Mouse (Mus musculus): ENCODE results near the gene Gckr. TPM values are rescaled to one million over a fixed set of nuclear protein-coding genes. Genes with fewer than 3 reads are reported as not detected.

Gckr gene
- polyA plus RNA-seq, 1 experiment, result not detected

DNA sequence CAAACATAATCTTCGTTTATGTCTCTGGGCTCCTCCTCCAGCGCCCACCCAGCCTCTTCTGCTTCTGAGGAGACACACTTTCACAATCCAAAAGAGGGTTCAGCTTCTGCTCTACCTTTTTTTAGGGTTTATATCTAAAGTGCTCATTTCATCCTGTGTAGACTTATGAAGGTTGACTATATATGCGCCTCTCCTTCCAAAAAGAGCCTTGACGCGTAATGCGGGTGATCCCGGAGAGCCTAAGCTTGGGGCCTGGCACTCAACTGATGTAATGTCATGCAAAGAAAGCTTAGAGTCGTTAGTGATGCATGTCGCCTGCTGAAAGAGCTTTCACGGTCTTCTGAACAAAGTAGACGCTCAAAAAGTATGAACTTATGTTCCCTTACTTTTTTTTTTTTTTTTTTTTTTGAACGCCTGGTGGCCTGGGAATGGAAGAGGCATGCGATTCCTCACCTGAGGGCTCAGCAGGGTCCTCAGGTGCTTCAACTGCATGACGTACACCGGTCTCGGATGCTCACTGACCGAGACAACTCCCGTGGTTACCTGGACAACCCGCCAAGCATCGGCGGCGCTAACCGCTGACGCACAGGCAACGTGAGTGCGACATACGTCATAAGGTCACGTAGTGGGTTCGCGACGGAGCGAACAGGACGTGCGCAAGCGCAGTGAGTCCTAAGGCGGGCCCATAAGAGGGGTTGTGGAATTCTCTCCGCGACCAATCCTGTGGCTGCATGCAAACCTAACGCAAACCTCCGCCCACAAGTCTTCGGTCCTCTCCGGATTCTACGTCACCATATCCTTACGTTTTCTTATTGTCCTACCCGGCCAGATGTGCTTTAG lies 6.5 kb upstream of the Gckr start, which contains the start of gene Ift172:
Ift172 (minus strand) TSS at position 596 of the 840 bp plus-strand sequence.
- Histone ChIP-seq H3K4me3 (replicated peaks) (peak within 1 kb of the TSS; percentile 97), H3K36me3 (replicated peaks; ENCODE audit: low read length) (peaks cover 12% of the 10 kb centered on the region), H3K4me1 (peaks cover 47% of the 10 kb centered on the region), H3K9me3 (no peaks in the 10 kb centered on the region), H3K27me3 (replicated peaks) (peaks cover 30% of the 10 kb centered on the region)
- no peak for TF ChIP-seq FLI1 (IDR thresholded peaks at IDR 0.05; ENCODE audit: low read length)
- no peak for TF ChIP-seq GATA1 (IDR thresholded peaks at IDR 0.05; ENCODE audit: borderline replicate concordance, low read length)

DNA sequence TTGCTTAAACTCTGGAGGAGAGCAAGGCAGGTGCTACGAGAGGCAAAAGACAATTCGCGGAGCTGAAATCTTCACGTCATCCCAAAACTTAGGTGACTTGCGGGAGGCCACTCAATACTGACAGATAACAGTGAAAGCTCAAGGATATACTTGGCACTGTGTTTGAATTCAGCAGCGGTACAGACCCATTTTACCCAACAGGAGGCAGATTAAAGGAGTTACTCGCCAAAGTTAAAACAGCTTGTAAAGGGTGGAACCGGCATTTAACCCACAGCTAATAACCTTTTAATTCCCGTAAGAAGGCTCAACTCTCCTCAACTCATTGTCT lies 5.9 kb upstream of the Gckr start:
- Histone ChIP-seq H3K4me3 (replicated peaks) (peak overlapping the region; percentile 97), H3K36me3 (replicated peaks; ENCODE audit: low read length) (peaks cover 6% of the 10 kb centered on the region), H3K4me1 (peaks cover 51% of the 10 kb centered on the region), H3K9me3 (no peaks in the 10 kb centered on the region), H3K27me3 (replicated peaks) (peaks cover 35% of the 10 kb centered on the region)
- TF ChIP-seq GATA1 (IDR thresholded peaks at IDR 0.05; ENCODE audit: borderline replicate concordance, low read length) (no peak), FLI1 (IDR thresholded peaks at IDR 0.05; ENCODE audit: low read length) (no peak)

DNA sequence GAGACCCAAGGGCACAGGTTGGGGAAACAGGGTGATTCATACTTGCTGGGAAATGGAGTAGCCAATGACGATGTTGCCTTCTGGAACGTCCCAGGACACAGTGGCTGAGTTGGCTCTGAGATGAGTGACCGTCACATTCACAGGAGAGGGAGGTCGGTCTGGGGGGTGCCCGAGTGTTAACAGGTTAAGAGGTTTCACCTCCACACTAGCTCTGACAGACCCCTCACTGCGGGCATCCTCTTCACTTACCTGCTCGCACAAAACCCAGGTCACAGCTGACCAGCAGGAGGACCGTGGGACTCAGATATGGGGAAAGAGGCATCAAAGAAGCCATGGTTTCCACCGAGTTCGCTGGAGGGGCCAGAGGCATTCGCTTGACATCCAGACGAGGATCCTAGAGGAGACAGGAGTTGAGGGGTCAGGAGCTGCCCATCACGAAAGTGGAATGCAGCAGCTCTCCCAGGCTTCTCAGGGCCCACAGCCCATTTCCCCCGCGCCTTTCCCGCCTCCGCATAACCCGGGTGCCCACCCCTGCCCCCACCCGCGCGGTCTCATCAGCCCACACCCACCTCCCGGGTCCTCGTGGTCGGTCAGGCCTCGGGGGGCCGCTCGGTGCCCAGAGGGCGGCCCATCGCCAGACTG lies 2.2 kb upstream of the Gckr start:
- Histone ChIP-seq H3K9me3 (no peaks in the 10 kb centered on the region), H3K27me3 (replicated peaks) (peaks cover 64% of the 10 kb centered on the region), H3K4me3 (replicated peaks) (peak overlapping the region; percentile 90), H3K4me1 (peaks cover 30% of the 10 kb centered on the region), H3K36me3 (replicated peaks; ENCODE audit: low read length) (no peaks in the 10 kb centered on the region)
- TF ChIP-seq FLI1 (IDR thresholded peaks at IDR 0.05; ENCODE audit: low read length), result no peak
- no peak for TF ChIP-seq GATA1 (IDR thresholded peaks at IDR 0.05; ENCODE audit: borderline replicate concordance, low read length)

DNA sequence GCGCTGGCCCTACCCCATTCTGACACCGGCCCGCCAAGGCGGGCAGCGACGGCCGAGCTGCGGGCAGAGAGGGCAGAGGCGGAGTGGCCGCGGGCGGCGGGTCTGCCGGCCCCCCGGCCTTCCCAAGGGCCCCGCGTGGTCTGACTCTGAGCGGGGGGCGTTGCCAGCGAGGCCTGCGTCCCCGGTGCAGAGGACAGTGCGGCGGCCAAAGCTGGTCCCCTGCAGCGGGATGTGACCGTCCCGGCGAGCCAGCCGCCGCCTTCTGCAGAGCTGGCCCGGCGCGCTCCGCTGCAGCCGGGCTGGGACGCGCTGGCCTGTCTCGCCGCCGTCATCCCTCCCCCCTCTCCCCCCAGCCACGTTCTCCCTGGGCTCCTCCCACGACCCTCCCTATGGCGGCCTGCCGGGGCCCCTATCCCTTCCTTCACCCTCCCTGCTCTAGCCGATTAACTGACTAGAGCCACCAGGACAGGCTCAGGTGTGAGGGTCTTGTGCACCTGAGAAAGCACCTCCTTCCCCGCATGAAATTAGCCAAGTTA lies 1.6 kb upstream of the Gckr start, which contains the start of gene Fndc4:
Fndc4 (minus strand) TSS at position 475 of the 536 bp plus-strand sequence.
- peak within 1 kb of the TSS; percentile 90 for H3K4me3 ChIP-seq (replicated peaks)
- TF ChIP-seq GATA1 (IDR thresholded peaks at IDR 0.05; ENCODE audit: borderline replicate concordance, low read length) (no peak), FLI1 (IDR thresholded peaks at IDR 0.05; ENCODE audit: low read length) (no peak)

DNA sequence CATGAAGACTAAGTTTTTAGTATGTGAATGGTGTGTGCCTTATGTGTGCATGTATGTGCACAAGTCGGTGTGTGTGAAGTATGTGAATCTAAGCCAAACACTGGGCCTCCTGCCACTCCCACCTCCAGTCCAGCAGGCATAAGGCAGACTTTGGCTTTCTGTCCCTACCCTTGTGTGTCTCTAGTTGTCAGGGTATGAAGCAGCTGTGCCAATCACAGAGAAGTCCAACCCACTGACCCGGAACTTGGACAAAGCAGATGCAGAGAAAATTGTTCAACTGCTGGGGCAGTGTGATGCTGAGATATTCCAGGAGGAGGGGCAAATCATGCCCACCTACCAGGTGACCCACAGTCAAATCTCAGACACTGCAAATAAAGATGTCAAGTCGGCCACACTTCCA lies 738 bp downstream of the Gckr start:
- Histone ChIP-seq H3K4me3 (replicated peaks) (no peak overlapping the region), H3K27me3 (replicated peaks) (peaks cover 80% of the 10 kb centered on the region), H3K36me3 (replicated peaks; ENCODE audit: low read length) (no peaks in the 10 kb centered on the region), H3K4me1 (peaks cover 16% of the 10 kb centered on the region), H3K9me3 (no peaks in the 10 kb centered on the region)
- TF ChIP-seq GATA1 (IDR thresholded peaks at IDR 0.05; ENCODE audit: borderline replicate concordance, low read length) (no peak), FLI1 (IDR thresholded peaks at IDR 0.05; ENCODE audit: low read length) (no peak)

More for the DNA sequence above, 1.6 kb upstream of the Gckr start, which contains the start of gene Fndc4:
- H3K27me3 ChIP-seq (replicated peaks), result peaks cover 69% of the 10 kb centered on the region
- H3K4me1 ChIP-seq, result peaks cover 24% of the 10 kb centered on the region
- H3K36me3 ChIP-seq (replicated peaks; ENCODE audit: low read length), result no peaks in the 10 kb centered on the region
- no peaks in the 10 kb centered on the region for H3K9me3 ChIP-seq

DNA sequence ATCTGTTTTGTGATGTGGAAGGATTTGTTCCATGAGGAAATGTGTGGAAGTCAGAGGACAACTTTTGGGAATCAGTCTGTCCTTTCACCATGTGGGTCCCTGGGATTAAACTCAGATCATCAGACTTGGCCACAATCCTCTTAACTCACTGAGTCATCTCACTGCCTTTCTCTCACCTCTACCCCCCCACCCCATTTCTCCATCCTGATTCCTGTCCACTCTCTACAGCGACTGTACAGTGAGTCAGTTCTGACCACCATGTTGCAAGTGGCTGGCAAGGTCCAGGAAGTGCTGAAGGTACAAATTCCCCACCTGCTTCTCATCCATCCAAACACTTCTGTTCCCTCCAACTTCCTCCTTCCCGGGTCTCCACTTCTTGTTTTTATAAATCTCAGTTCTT lies 1.2 kb downstream of the Gckr start:
- Histone ChIP-seq H3K4me1 (peaks cover 16% of the 10 kb centered on the region), H3K9me3 (no peaks in the 10 kb centered on the region), H3K36me3 (replicated peaks; ENCODE audit: low read length) (no peaks in the 10 kb centered on the region), H3K4me3 (replicated peaks) (no peak overlapping the region), H3K27me3 (replicated peaks) (peaks cover 79% of the 10 kb centered on the region)
- TF ChIP-seq GATA1 (IDR thresholded peaks at IDR 0.05; ENCODE audit: borderline replicate concordance, low read length), result no peak
- no peak for TF ChIP-seq FLI1 (IDR thresholded peaks at IDR 0.05; ENCODE audit: low read length)

DNA sequence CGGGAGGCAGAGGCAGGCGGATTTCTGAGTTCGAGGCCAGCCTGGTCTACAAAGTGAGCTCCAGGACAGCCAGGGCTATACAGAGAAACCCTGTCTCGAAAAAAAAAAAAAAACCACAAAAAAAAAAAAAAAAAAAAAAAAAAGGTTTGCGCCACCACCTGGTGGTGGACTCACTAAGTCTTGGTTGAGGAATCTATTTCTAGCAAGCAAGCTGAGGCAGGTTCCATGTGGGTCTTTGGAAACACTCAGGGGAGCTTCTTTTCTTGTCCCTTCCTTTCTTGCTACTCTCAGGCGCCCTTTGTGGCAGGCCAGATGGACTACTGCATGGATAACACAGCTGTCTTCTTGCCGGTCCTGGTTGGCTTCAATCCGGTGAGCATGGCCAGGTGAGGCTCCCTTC lies 4.6 kb downstream of the Gckr start:
- peaks cover 61% of the 10 kb centered on the region for H3K27me3 ChIP-seq (replicated peaks)
- peaks cover 12% of the 10 kb centered on the region for H3K9me3 ChIP-seq
- H3K4me3 ChIP-seq (replicated peaks), result no peak overlapping the region
- TF ChIP-seq GATA1 (IDR thresholded peaks at IDR 0.05; ENCODE audit: borderline replicate concordance, low read length), result no peak
- TF ChIP-seq FLI1 (IDR thresholded peaks at IDR 0.05; ENCODE audit: low read length), result no peak
- no peaks in the 10 kb centered on the region for H3K36me3 ChIP-seq (replicated peaks; ENCODE audit: low read length)
- no peaks in the 10 kb centered on the region for H3K4me1 ChIP-seq

DNA sequence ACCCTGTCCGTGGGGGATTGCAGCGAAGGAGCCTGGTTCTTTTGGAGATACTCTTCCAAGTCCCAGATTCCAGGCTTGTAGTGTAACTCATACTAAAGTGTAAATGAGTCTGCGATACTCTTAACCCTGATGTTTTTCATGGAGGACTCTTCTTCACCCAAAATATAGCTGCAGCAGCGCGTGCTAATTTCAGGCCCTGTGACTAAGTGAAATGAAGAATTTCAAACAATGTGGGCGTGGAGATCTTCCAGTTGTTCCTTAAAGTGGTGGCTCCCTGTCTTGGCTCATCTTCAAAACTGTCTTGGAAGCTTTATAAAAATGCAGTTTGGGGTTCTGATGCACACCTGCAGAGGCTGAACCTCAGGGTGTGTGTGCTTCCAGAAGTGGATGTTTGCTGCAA lies 5.8 kb downstream of the Gckr start:
- H3K9me3 ChIP-seq, result peaks cover 12% of the 10 kb centered on the region
- H3K4me3 ChIP-seq (replicated peaks), result no peak overlapping the region
- no peak for TF ChIP-seq GATA1 (IDR thresholded peaks at IDR 0.05; ENCODE audit: borderline replicate concordance, low read length)
- TF ChIP-seq FLI1 (IDR thresholded peaks at IDR 0.05; ENCODE audit: low read length), result no peak
- H3K27me3 ChIP-seq (replicated peaks), result peaks cover 55% of the 10 kb centered on the region
- H3K4me1 ChIP-seq, result no peaks in the 10 kb centered on the region
- H3K36me3 ChIP-seq (replicated peaks; ENCODE audit: low read length), result no peaks in the 10 kb centered on the region

DNA sequence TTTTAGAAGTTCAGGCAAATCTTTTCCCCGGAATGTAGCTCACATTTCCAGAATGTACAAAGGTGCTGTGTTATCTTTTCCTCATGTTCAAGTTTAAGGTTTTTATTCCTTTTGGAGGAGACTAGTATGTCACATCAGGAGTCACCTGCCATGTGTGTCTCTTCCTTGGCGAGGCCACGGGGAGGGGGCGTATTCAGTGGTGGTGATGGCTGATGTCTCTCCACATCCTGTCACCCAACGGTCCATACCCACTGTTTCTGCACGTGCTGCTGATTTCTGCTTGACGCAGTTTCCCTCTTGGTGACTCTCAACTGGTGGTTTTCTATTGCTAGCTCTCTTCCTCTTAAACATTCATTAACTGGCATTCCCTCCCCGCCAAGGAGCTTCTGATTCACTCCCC lies 15.6 kb downstream of the Gckr start:
- no peak for TF ChIP-seq FLI1 (IDR thresholded peaks at IDR 0.05; ENCODE audit: low read length)
- no peak for TF ChIP-seq GATA1 (IDR thresholded peaks at IDR 0.05; ENCODE audit: borderline replicate concordance, low read length)
- peaks cover 12% of the 10 kb centered on the region for H3K9me3 ChIP-seq
- H3K27me3 ChIP-seq (replicated peaks), result peaks cover 9% of the 10 kb centered on the region
- H3K4me1 ChIP-seq, result 0 out of 2 replicates have a peak, but pooled peaks cover 3% of the 10 kb centered on the region
- H3K36me3 ChIP-seq (replicated peaks; ENCODE audit: low read length), result no peaks in the 10 kb centered on the region
- no peak overlapping the region for H3K4me3 ChIP-seq (replicated peaks)

DNA sequence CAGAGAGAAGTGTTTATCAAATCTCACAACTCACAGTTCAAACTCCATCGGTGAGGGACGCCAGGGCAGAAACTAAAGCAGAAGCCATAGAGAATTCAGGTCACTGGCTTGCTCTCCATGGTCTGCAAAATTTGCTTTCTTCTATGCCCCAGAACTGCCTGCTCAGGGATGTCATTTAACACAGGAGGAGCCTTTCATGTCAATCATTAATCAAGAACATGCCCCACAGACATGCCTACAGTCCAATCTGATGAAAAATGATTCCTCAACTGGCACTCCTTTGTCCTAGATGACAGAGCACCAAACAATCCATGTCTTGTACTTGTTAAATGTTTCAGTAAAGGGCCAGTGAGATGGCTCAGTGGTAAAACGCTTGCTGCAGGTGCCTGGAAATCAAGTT lies 25.5 kb downstream of the Gckr start:
- Histone ChIP-seq H3K4me1 (no peaks in the 10 kb centered on the region), H3K9me3 (peaks cover 12% of the 10 kb centered on the region), H3K36me3 (replicated peaks; ENCODE audit: low read length) (no peaks in the 10 kb centered on the region), H3K27me3 (replicated peaks) (peaks cover 14% of the 10 kb centered on the region), H3K4me3 (replicated peaks) (no peak overlapping the region)
- TF ChIP-seq GATA1 (IDR thresholded peaks at IDR 0.05; ENCODE audit: borderline replicate concordance, low read length) (no peak), FLI1 (IDR thresholded peaks at IDR 0.05; ENCODE audit: low read length) (no peak)

Data from megakaryocyte, embryonic 14.5 days (primary cell).